Mouse (Mus musculus): ENCODE measurements around the gene Klhl8. TPM values are rescaled to one million over a fixed set of nuclear protein-coding genes. Genes with fewer than 3 reads are reported as not detected.

Klhl8 gene
- polyA plus RNA-seq, 1 experiment from 2014 or later: 4.3 TPM

DNA sequence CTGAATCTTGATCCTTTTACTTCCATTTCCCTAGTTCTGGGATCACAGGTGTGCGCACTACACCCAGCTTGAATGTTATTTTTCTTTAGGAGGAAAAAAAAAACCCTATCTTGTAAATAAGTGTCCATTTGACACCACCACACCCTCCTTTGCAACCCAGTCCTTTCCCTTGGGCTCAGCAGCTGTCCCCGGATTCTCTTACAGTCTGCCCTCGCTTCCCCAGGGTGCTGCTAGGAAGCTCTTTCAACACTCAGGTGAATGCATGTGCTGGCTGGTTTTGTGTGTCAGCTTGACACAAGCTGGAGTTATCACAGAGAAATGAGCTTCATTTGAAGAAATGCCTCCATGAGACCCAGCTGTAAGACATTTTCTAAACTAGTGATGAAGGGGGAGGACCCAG, 7.2 kb upstream of the Klhl8 start:
- Histone ChIP-seq H3K9ac (ENCODE audit: low read depth, low read length) (no peak overlapping the region), H3K9me3 (ENCODE audit: control insufficient read depth) (no peaks in the 10 kb centered on the region), H3K27ac (ENCODE audit: low read depth, low read length) (no peak overlapping the region), H3K4me3 (ENCODE audit: low read depth, low read length) (no peak overlapping the region), H3K4me1 (replicated peaks; ENCODE audit: control insufficient read depth, insufficient read depth, low read length) (no peaks in the 10 kb centered on the region), H3K36me3 (ENCODE audit: control insufficient read depth, insufficient read depth) (no peaks in the 10 kb centered on the region), H3K4me2 (replicated peaks; ENCODE audit: low read depth) (no peak overlapping the region), H3K27me3 (replicated peaks; ENCODE audit: control insufficient read depth, insufficient read depth, low read length) (no peaks in the 10 kb centered on the region)
- 76% methylated on average over 3 of the region's 3 CpGs for WGBS
- ATAC-seq: no peak
- TF ChIP-seq CTCF (IDR thresholded peaks at IDR 0.05; ENCODE audit: low read depth): no peak

DNA sequence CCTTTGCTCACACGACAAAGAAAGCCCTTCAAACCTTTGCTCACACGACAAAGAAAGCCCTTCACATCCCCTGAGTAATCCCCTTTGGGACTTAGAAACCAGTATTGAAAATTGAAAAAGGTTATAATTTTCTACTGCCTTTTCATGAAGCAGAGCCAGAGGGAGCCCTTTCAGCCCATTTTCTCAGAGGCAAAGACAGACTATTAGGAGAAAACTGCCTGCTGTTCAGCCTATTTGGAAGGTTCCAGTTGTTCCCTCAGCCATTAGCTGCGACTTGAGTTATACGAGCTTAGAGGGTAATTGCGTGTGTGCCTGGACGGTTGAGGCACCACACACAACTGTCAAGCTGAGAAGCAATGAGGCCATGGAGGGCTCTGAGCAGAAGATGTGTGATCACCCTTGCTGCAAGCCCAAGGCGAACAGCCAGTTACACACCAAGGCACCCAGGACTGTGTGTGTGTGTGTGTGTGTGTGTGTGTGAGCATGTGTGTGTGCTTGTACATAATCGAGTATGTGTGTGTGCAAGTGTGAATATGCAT, 6.4 kb upstream of the Klhl8 start:
- H3K4me2 ChIP-seq (replicated peaks; ENCODE audit: low read depth): no peak overlapping the region
- no peaks in the 10 kb centered on the region for H3K27me3 ChIP-seq (replicated peaks; ENCODE audit: control insufficient read depth, insufficient read depth, low read length)
- WGBS: 52% methylated on average over 8 of the region's 8 CpGs
- H3K4me1 ChIP-seq (replicated peaks; ENCODE audit: control insufficient read depth, insufficient read depth, low read length): no peaks in the 10 kb centered on the region
- peak; percentile 21; the same call in 1 of the 2 replicates for TF ChIP-seq CTCF (IDR thresholded peaks at IDR 0.05; ENCODE audit: low read depth)
- no peak overlapping the region for H3K9ac ChIP-seq (ENCODE audit: low read depth, low read length)
- no peak overlapping the region for H3K4me3 ChIP-seq (ENCODE audit: low read depth, low read length)
- H3K36me3 ChIP-seq (ENCODE audit: control insufficient read depth, insufficient read depth): no peaks in the 10 kb centered on the region
- no peaks in the 10 kb centered on the region for H3K9me3 ChIP-seq (ENCODE audit: control insufficient read depth)
- ATAC-seq: no peak; the same call in 1 of the 2 replicates
- no peak overlapping the region; the same call in 1 of the 2 replicates for H3K27ac ChIP-seq (ENCODE audit: low read depth, low read length)

DNA sequence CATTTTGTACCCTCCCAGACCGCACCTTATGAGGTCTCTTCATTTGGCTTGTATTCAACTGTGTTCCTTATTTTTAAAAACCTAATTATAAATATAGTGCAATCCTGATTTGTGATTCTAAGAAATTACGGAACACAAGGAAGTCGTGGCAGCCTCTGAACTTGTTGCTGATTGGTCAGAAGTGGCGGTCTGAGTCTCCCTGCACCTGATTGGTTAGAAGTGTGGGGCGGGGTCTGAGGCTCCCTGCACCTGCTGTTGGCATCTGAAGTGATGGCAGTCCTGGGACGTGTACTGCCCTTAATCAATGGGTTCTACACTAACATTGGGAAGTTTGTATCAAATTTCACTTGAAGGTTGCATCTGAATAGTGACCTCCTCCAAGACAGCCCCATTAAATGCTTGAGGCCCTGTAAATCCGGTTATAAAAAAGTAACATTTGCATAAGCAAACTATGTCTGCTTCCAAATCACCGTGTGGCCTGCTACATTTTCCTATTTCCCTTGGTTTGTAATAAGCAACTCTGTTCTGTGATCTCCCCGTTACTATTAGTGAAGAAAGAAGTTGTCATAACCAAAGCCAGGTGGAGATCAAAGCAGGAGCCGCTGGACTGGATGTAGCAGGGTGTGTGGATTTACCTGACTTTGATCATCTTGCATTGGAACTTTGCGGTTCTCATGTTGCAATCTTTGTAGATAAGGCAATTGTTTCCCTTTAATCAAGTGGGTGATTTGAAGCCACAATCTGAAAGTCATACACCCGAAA, 5.7 kb upstream of the Klhl8 start:
- Histone ChIP-seq H3K4me3 (ENCODE audit: low read depth, low read length) (no peak overlapping the region), H3K36me3 (ENCODE audit: control insufficient read depth, insufficient read depth) (no peaks in the 10 kb centered on the region), H3K27ac (ENCODE audit: low read depth, low read length) (no peak overlapping the region), H3K4me2 (replicated peaks; ENCODE audit: low read depth) (no peak overlapping the region), H3K4me1 (replicated peaks; ENCODE audit: control insufficient read depth, insufficient read depth, low read length) (no peaks in the 10 kb centered on the region), H3K27me3 (replicated peaks; ENCODE audit: control insufficient read depth, insufficient read depth, low read length) (no peaks in the 10 kb centered on the region), H3K9me3 (ENCODE audit: control insufficient read depth) (no peaks in the 10 kb centered on the region), H3K9ac (ENCODE audit: low read depth, low read length) (no peak overlapping the region)
- 43% methylated on average over 12 of the region's 12 CpGs for WGBS
- no peak for TF ChIP-seq CTCF (IDR thresholded peaks at IDR 0.05; ENCODE audit: low read depth)
- ATAC-seq: peak; percentile 69

GRCm38 (mm10) chr5:103914335-103915226, 3.5 kb upstream of the Klhl8 start:
- Histone ChIP-seq H3K27ac (ENCODE audit: low read depth, low read length) (no peak overlapping the region), H3K27me3 (replicated peaks; ENCODE audit: control insufficient read depth, insufficient read depth, low read length) (no peaks in the 10 kb centered on the region), H3K4me1 (replicated peaks; ENCODE audit: control insufficient read depth, insufficient read depth, low read length) (no peaks in the 10 kb centered on the region), H3K36me3 (ENCODE audit: control insufficient read depth, insufficient read depth) (no peaks in the 10 kb centered on the region), H3K9me3 (ENCODE audit: control insufficient read depth) (no peaks in the 10 kb centered on the region), H3K4me2 (replicated peaks; ENCODE audit: low read depth) (no peak overlapping the region), H3K9ac (ENCODE audit: low read depth, low read length) (no peak overlapping the region), H3K4me3 (ENCODE audit: low read depth, low read length) (no peak overlapping the region)
- ATAC-seq: no peak
- peak; percentile 66 for TF ChIP-seq CTCF (IDR thresholded peaks at IDR 0.05; ENCODE audit: low read depth)
- 62% methylated on average over 11 of the region's 11 CpGs for WGBS

DNA sequence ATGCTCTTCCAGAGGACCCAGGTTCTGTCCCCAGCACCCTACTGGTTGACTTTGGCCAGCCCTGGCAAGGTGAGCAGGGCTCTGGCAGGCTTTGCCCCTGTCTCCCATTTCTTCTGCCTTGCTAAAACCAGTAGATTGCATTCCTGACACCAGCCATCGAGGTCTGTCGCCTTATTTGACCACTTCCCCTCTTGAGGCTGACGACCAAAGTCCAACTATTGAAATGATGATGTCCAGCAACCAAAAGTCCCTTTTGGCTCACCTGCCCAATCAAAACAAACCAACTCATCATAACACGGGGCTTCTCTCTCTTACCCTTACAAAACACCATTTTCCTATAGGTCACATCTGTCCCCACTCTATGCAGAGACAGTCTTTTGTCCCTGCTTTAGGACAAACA, 2.1 kb upstream of the Klhl8 start:
- Histone ChIP-seq H3K4me1 (replicated peaks; ENCODE audit: control insufficient read depth, insufficient read depth, low read length) (no peaks in the 10 kb centered on the region), H3K36me3 (ENCODE audit: control insufficient read depth, insufficient read depth) (no peaks in the 10 kb centered on the region), H3K4me2 (replicated peaks; ENCODE audit: low read depth) (no peak overlapping the region), H3K9ac (ENCODE audit: low read depth, low read length) (no peak overlapping the region), H3K27me3 (replicated peaks; ENCODE audit: control insufficient read depth, insufficient read depth, low read length) (no peaks in the 10 kb centered on the region), H3K4me3 (ENCODE audit: low read depth, low read length) (no peak overlapping the region), H3K27ac (ENCODE audit: low read depth, low read length) (no peak overlapping the region), H3K9me3 (ENCODE audit: control insufficient read depth) (no peaks in the 10 kb centered on the region)
- 63% methylated on average over 4 of the region's 4 CpGs for WGBS
- ATAC-seq: no peak
- TF ChIP-seq CTCF (IDR thresholded peaks at IDR 0.05; ENCODE audit: low read depth): no peak

DNA sequence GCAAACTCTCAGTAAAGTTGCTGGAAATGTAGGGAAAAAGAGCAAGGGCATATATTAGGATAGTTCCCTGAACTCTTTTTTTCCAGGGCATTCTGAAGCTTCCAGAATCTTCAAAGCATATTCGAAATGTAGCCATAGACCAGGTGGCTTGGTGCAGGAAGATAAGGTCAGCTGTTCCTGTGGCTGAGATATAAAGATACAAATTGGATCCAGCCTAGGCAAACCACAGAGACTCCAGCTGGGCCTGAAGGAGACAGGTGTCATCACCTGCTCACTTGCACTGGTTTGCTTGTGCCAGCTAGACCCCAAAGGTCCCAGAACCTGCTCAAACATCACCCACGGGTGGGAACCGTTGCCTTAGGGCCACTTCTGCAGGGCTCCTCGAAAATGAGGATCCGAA, 496 bp upstream of the Klhl8 start:
- Histone ChIP-seq H3K9me3 (ENCODE audit: control insufficient read depth) (no peaks in the 10 kb centered on the region), H3K4me2 (replicated peaks; ENCODE audit: low read depth) (peak overlapping the region; percentile 96), H3K4me3 (ENCODE audit: low read depth, low read length) (peak overlapping the region; percentile 88; the same call in 1 of the 2 replicates), H3K36me3 (ENCODE audit: control insufficient read depth, insufficient read depth) (no peaks in the 10 kb centered on the region), H3K27me3 (replicated peaks; ENCODE audit: control insufficient read depth, insufficient read depth, low read length) (no peaks in the 10 kb centered on the region), H3K27ac (ENCODE audit: low read depth, low read length) (no peak overlapping the region), H3K4me1 (replicated peaks; ENCODE audit: control insufficient read depth, insufficient read depth, low read length) (no peaks in the 10 kb centered on the region), H3K9ac (ENCODE audit: low read depth, low read length) (no peak overlapping the region)
- no peak for TF ChIP-seq CTCF (IDR thresholded peaks at IDR 0.05; ENCODE audit: low read depth)
- 79% methylated on average over 5 of the region's 5 CpGs for WGBS
- no peak; the same call in 1 of the 2 replicates for ATAC-seq

Measured in intestine, postnatal 0 days (tissue).